Mouse (Mus musculus) brain, embryonic 14.5 days (tissue): Measurements from ENCODE around the gene Ago4.

Source experiments
- CTCF ChIP-seq: fragments of 200-500 bp; IDR thresholded peaks from 2 replicates; pipeline ENCODE4 v1.5.1; 2012; ENCODE audit warnings: inconsistent platforms, mild to moderate bottlenecking, moderate library complexity, borderline replicate concordance; ENCODE audit not compliant: insufficient read depth, insufficient read length; ENCODE audit errors: extremely low read depth
- POLR2A ChIP-seq: fragments of 200-500 bp; IDR thresholded peaks from 2 replicates; pipeline ENCODE4 v1.6.1; 2012; ENCODE audit warnings: mild to moderate bottlenecking, inconsistent platforms, borderline replicate concordance; ENCODE audit not compliant: poor library complexity, insufficient read depth, insufficient read length, severe bottlenecking; ENCODE audit errors: extremely low read depth

DNA sequence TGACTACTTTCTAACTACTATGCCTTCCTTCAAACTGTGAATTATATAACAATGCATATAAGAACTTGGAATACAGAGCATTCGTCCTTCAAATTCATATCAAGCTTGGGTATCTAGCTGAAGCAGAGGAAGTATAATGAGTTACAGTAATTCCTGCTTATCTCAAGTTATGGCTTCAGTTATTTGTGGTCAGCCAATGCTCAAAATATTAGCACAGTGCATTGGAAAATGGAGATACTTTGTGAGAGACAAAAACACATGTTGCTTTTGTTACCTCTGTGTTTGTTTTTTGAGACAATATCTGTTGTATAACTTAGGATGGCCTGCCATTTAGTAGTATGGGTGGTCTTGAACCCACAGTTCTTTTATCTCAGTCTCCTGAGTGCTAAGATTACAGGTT, 34.7 kb downstream of the Ago4 start:
- no peak for TF ChIP-seq POLR2A
- no peak for TF ChIP-seq CTCF
